Mouse (Mus musculus): ENCODE results near the gene Skap1. TPM values are rescaled to one million over a fixed set of nuclear protein-coding genes. Genes with fewer than 3 reads are reported as not detected.

The Skap1 gene
- total RNA-seq (2015; ENCODE audit: low replicate concordance) (7.2 and 9.6 TPM in 2 replicates), total RNA-seq (2017; ENCODE audit: low replicate concordance) (3.2 and 3.3 TPM in 2 replicates)

DNA sequence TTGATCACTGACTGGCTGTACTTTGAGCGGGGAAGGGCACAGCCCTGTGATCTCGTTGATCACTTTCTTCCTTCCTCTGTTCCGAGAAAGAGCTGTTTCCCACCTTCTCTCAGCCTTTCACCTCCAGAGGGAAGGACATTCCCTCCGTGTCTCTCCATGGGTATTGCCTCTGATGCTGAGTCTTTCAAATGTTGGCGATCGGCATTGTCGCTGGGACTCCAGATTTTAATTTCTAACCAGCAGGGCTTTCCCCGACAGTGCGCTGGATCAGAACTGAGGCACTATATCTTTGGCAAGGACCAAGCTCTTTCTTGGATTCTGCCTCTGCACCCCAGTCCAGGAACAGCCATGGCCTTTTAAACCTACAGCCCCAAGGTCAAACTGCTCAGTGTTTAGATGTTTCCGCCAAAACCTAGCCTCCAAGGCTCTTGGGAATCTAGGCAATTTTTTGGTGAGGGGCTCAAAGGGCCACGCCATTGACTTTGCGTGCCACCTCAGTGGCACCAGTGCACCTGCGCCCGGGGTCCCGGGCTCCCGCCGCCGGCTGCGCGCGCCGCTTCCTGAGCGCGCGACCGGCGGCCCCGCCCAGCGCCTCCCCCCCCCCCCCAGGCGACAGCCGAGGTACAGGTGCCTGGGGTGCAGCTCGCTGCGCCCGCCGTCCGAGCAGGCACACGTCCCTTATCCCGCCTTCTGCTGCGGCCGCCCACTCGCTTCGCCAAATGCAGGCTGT is at the start of gene Skap1:
Gene Skap1, plus strand, starts transcription at position 608 of the 730 bp plus-strand sequence.
- no peak for ATAC-seq (replicated peaks; ENCODE audit: low FRiP score, poor library complexity, severe bottlenecking)

DNA sequence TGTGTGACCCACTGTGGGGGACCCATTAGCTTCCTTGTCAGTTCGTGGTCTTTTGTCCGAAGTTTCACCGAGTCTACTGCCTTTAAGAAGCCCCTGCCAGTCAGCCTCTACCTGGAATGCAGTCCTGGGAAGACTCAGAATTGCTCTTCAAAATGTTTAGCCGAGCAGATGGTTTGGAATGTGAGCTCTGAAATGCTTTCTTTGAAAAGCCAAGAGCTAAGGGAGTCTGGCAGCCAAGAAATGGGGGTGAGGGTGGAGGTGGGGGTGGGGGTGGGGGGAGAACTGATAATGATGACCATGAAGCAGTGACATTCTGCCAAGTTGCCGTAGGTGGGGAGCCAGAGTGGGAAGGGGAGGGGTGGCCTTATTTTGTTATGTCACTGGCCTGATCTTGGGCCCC is 43.3 kb upstream of the Skap1 start:
- ATAC-seq (replicated peaks; ENCODE audit: low FRiP score, poor library complexity, severe bottlenecking), result no peak

DNA sequence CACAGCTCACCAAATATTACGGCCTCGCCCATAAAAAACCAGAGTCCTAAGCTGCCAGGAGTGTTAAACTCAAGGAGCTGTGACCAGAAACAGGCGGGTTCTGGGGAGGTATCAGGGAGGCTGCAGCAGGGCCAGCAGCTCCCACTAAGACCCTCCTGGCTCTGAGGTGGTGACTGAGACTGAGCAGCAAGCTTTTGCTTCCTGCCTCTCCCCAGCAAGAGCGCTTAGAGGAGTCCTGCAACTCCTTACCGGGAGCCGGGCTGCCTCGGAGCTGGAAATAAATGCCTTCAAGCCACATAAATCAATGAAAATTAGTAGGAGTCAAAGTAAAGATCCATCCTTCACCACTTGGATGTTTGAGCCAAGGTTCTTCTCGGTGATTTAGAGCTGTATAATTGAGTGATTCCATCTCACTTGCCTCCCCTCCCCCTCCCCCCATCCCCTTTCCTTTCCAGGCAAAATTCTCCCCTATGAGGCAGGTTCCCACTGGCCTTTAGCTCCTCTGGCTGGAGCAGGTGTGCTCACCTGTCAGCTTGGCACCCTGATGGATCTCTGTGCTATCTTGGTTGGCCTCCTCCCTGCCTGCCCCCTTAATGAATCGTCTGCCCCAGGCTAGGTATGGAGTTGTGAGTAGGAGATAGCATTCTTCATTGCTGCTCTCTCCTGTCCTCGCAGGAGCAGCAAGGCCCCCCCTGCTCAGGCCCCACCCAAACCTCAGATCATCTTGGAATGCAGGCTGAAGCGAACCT is 42.7 kb upstream of the Skap1 start:
- ATAC-seq (replicated peaks; ENCODE audit: low FRiP score, poor library complexity, severe bottlenecking), result no peak

DNA sequence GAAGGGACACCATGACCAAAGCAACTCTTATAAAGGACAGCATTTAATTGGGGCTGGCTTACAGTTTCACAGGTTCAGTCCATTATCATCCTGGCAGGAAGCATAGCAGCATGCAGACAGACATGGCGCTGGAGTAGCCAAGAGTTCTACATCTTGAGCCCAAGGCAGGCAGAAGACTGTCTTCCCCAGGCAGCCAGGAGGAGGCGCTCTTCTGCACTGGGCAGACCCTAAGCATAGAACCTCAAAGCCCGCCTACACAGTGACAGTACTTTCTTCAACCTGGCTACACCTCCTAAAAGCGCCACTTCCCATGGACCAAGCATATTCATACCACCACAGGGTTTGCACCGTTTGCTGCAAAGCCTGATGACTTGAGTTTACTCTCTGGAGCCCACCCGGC is 39.2 kb upstream of the Skap1 start:
- ATAC-seq (replicated peaks; ENCODE audit: low FRiP score, poor library complexity, severe bottlenecking), result no peak

DNA sequence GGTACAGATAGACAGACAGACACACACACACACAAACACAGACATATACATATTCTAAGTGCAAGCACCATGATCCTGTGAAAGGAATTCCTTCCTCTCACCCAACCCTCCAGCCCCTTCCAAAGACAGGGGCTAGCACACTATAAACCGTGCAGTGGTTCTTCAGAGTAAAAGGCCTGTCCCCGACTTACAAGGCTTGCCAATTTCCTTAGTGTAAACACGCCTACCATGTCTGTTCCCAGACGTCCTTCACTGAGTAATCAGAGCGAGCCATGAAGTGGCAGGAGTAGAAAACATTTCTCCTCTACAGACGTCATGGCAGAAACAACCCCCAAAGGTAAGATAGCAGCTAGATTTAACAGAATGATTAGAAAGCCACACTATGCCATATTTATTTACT is 38.2 kb upstream of the Skap1 start:
- ATAC-seq (replicated peaks; ENCODE audit: low FRiP score, poor library complexity, severe bottlenecking), result no peak

DNA sequence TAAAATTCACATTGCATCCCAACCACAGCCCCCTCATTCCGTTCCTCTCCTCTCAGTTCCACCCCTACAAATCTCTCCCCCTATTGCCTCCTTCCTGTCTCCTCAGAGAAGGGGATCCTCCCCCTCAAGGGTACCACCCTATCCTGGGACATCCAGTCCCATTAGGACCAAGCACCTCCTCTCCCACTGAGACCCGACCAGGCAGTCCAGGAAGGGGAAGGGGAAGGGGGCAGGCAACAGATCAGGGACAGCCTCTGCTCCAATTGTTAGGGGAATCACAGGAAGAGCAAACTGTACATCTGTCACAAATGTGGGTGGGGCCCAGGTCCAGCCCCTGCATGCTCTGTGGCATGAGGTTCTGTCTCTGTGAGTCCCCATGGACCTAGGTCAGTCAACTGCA is 37.6 kb upstream of the Skap1 start:
- ATAC-seq (replicated peaks; ENCODE audit: low FRiP score, poor library complexity, severe bottlenecking), result no peak

DNA sequence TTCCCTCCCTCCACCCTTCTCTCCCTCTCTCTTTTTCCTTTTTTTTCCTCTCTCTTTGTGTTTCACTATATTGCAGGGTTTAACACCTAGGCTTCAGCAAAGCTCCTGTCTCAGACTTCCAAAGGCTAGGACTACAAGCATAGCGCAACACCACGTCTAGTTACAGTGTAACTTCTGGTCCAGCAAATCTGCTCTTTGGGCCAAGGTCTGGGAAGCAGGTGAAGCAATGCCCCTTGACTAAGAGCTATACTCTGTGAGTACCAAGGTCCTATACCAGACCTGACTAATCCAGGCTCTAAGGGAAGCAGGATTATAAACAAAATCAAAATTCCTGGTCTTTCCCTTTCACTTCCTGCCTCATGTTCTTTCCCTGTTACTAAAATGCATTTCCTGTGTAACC is 35.3 kb upstream of the Skap1 start:
- ATAC-seq (replicated peaks; ENCODE audit: low FRiP score, poor library complexity, severe bottlenecking), result no peak

DNA sequence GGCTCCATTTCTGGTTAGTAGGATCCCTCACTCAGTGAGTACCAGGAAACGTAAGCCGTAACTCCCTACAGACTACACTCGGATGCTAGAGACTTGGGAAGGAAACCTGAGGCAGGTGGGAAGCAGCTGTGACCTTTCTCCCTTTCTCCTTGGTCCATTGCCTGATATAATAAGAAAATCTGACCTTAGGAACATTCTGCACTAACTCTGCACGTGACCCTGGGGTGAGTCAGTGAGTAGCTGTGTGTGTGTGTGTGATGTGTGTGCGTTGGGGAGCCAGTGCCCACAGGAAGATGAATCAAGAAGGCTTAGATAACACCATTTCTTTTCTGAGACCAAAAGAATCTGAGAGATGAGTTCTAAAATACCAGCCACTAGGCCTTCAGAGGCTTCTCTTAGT is 34.5 kb upstream of the Skap1 start:
- ATAC-seq (replicated peaks; ENCODE audit: low FRiP score, poor library complexity, severe bottlenecking), result no peak

DNA sequence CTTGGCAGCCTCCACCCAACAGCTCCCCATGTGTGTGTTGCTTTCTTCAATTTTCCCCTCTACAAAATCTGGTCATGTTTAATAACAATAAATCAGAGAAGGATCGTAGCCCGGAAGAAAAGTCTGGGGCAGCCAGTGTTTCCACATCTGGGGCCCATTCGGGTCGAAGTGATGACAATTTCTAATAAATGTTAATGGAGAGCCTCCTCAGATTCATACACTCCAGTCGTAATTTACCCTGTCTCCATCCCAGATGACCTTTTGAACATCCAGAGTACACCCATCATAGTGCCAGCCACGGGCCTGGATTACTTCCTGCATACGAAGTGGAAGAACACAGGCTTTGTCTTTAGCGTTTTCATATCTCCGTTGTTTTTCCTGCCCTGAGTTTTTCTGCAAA is 32.5 kb upstream of the Skap1 start:
- no peak for ATAC-seq (replicated peaks; ENCODE audit: low FRiP score, poor library complexity, severe bottlenecking)

DNA sequence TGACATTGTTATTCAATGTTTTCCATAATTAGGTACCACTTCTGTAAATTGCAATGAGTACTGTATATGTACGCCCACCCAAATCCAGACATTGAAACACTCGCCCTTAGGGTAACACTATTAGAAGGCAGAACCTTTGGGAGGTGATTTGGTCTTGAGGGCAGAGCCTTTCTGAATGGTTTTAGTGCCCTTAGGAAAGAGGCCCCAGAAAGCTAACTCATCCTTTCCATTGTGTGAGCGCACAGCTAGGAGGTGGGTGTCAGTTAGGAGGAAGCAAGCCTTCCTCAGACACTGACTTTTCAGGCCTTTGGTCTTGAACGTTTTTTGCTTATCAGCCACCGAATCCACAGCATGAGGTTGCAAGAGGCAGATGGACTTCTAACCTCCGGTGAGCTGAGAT is 29.5 kb upstream of the Skap1 start:
- ATAC-seq (replicated peaks; ENCODE audit: low FRiP score, poor library complexity, severe bottlenecking), result no peak

DNA sequence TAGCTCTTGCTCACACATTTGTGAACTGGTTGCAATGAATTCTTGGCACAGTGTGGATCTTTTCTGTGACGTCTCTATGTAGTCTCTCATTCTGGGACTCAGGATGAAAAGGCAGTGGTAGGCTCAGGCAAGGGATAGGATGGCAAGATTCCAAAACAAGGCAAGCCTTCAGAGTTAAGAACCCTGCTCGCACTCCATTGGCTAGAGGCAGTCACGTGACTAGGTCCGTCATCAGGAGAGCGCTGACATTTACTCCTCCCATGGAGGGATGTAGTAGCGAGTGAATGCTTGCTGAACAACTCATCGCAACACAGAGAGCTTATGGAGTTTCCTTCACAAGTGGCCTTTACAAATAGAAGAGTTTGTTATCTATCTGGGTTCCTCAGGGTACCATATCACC is 27.9 kb upstream of the Skap1 start:
- ATAC-seq (replicated peaks; ENCODE audit: low FRiP score, poor library complexity, severe bottlenecking), result no peak

DNA sequence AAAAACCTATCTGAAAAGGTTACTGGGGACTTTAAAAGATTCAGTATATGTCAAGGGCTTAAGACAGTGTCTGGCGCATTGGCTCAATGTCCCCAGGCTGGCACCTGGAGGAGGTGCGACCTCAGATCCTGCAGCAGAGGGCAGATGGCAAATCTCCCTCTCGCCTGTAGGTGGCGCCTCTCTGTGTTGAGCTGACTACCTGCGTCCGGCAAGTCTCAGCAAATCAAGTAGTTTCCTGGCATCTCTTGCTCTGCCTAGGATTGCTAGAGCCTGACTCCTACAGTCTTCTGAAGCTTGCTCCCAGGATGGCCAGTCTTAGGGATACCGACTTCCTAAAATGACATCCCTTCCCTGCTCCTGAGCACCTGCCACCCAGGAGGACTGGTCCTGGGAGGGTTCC is 25.6 kb upstream of the Skap1 start:
- ATAC-seq (replicated peaks; ENCODE audit: low FRiP score, poor library complexity, severe bottlenecking), result no peak

DNA sequence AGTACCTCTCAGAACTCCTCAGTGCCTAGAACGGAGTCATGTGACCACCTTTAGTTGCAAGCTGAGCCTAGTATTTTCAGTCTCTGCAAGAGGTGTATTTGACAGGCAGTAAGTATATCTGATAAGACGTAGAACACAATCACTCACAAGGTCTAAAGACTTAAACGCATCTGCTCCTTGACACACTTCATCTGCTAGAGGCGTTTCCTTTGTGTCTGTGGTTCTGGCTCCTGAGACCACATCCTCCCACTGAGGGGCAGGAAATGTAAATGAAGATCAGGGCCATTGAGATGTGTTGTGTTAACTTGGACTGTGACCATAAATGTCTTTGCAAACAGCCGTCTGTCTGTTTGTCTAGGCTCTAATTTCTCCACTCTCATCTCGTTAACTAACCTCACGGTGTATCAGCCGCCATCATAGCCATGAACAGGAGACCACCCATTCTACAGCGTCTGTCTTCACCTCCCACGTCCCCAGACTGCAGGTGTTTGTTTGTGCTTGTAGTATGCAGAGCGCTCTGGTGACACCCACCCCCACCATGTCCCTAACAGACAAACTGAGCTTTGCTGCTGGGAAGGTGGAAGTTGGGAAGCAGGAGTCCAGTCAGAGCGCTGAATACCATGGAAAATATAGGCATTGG is 22.7 kb upstream of the Skap1 start:
- ATAC-seq (replicated peaks; ENCODE audit: low FRiP score, poor library complexity, severe bottlenecking), result no peak

DNA sequence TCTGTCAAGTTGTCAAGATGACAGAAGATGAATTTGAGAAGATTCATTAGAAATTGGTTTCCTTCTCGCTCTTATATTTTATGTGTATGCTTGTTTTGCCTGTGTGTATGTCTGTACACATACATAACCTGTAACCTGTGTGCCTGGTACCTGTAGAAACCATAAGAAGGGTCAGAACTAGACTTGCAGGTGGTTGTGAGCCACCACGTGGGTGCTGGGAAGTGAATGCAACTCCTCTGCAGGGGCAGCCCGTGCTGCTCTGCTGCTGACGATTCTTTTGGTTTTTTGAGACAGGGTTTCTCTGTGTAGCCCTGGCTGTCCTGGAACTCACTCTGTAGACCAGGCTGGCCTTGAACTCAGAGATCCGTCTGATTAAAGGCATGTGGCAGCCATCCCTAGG is 21.9 kb upstream of the Skap1 start:
- no peak for ATAC-seq (replicated peaks; ENCODE audit: low FRiP score, poor library complexity, severe bottlenecking)

DNA sequence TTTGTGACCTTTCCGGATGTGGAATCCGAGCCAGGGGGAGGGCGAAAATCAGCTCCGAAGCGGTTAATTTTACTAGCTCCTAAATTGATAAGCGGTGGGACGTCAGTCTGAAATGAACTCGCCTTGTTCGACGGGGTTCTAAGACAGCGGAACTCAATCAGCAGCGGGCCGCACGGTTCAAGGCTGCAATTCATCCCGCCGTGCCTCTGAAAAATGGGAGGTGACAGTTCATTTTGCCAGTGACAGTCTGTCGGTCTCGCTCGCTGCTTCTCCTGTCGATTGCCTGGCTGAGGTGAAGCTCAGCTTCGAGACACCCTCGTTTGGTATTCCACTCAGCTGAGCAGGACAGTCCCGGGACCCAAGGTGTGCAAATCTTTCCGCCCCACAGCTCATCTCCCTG is 16.5 kb upstream of the Skap1 start:
- ATAC-seq (replicated peaks; ENCODE audit: low FRiP score, poor library complexity, severe bottlenecking), result no peak

DNA sequence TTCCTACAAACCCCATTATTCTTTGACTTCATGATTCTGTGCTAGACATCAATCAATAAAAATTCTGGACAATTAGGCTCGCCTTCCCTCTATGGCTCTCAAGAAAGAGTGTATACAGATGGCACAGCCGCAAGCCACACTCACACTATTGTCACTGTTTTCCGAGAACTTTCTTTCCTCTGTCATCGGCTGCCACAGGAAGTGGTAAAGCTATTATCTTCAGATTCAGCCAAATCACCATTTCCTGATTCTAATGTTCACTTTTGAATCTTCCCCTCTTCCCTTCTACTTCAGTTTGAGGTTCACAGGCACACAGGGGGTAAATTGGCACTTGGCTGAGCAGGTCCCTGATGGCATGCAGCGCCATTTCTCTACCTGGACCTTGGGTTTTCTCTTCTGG is 9.3 kb upstream of the Skap1 start:
- no peak for ATAC-seq (replicated peaks; ENCODE audit: low FRiP score, poor library complexity, severe bottlenecking)

DNA sequence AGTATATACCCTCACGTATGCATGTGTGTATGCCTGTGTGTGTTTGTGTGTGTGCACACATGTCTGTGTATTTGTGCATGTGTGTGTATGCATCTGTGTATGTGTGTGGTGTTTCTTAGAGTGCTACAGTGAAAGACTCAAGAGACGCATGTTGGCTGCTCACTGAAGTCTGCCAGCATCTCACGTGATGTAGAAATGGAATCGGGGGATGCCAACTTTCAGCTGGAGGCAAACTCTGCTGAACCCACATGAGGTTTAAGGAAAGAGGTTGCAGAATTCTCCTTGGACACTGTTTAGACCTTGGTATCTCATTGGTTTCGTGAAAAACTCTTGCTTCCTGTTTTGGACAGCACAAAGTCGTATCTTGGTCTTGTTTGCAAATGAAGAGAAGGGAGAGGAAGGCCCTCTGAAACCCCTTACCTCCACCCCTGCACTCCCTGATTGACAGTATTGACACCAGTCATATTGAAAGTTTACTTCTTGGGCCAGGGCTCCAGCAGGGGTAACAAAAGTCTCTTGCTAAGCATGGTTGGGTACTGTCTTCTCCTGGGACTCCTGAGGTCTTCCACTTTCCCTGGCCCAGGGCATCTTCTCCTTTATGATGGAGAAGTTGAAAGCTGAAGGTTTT is 8.6 kb upstream of the Skap1 start:
- no peak for ATAC-seq (replicated peaks; ENCODE audit: low FRiP score, poor library complexity, severe bottlenecking)

DNA sequence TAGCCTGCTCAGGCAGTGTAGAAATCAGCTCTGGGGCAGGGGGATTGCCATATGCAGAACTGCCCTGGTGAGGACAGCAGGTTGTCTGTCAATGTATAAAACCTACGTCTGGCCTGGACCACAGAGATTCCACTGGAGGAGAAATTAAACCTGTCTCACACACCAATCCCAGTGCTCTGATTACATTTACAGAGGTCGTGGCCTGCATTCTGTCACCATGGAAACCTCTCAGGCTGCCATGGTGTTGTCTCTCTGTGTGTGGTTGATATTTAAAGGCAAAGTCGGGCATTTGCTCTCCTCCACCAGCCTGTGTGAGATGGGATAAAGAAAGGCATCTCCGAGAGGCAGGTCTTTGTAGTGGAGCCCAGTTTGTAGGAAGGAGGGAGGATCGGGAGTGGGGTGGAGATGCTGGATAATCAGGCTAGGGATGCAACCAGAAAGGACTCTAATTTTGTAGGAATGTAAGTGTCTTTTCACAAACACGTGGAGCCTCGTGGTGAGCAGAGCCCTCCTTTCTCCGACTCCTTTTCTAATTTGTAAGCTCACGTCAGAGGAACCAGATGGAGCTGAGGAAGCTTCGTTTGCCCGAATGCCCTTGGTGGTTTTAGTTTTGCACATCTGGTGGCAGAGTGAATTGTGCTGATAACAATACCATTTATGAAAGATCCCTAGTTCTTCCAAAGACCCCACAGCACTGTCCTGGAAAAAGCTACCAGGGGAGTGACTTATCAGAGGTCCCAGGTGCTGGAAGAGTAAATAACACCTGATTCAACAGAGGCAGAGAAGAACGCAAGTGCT is 7.7 kb upstream of the Skap1 start:
- ATAC-seq (replicated peaks; ENCODE audit: low FRiP score, poor library complexity, severe bottlenecking), result no peak

DNA sequence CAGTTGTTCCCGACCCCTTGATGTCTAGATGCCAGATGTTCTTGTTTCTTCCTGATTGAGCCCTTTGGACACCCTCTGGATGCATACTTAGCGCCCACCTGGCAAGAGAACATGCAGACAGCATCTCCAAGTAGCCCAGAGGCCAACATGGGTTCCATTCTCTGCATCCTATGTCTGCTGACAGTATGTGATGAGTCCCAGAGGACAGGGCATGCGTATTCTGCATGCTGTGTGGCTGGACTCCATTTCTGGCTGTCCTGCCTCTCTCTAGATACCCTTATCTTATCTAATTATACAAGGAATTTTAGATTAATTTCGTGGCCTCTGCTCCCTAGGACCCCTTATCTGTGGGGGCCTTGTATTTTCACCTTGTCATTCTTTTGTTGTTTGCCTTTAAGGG is 2.6 kb upstream of the Skap1 start:
- no peak for ATAC-seq (replicated peaks; ENCODE audit: low FRiP score, poor library complexity, severe bottlenecking)

All from erythroid progenitor cell, adult 5-6 weeks (primary cell).